Mouse (Mus musculus): ENCODE measurements at regions not wholly inside any gene's neighbourhood (a gene's known extent, or its start where the extent isn't known, plus 50 kb on each side); places are given as distances from the start of the nearest gene placed in this dataset.

DNA sequence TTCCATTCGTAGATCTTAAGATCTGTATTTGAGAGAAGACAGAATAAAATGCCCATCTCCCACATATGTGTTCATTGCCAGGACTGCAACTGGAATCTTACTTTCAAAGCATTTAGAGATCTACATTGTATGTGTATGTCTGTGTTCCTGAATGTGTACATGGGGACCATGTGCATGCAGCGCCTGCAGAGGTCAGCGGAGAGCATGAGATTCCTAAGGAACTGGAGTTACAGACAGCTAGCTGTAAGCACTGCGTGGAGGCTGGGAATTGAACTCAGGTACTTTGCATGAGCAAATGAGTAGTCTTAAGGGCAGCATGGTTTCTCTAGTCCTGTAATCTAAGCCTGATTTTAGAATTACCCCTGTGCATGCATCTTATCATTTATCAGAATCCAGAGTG is 685.5 kb upstream of the Tenm3 start:
- Histone ChIP-seq H3K4me3 (ENCODE audit: low read depth, low read length) (no peak overlapping the region), H3K27me3 (ENCODE audit: control insufficient read depth, insufficient read depth, low read length, poor library complexity, severe bottlenecking) (no peaks in the 10 kb centered on the region; the same call in 1 of the 2 replicates), H3K36me3 (ENCODE audit: control insufficient read depth, insufficient read depth, low read length, poor library complexity, severe bottlenecking) (no peaks in the 10 kb centered on the region), H3K9me3 (replicated peaks; ENCODE audit: control insufficient read depth, insufficient read depth, low read length, poor library complexity, severe bottlenecking) (no peaks in the 10 kb centered on the region; the same call in 1 of the 2 replicates), H3K27ac (ENCODE audit: insufficient read depth, low read length) (no peak overlapping the region), H3K4me1 (ENCODE audit: control insufficient read depth, insufficient read depth, low read length) (no peaks in the 10 kb centered on the region), H3K9ac (ENCODE audit: low read depth, poor library complexity, severe bottlenecking) (no peak overlapping the region)
- TF ChIP-seq POLR2A (IDR thresholded peaks at IDR 0.05; ENCODE audit: insufficient read depth, low read length): no peak
- peak; percentile 50 for TF ChIP-seq CTCF (IDR thresholded peaks at IDR 0.05; ENCODE audit: low read depth, low read length)

DNA sequence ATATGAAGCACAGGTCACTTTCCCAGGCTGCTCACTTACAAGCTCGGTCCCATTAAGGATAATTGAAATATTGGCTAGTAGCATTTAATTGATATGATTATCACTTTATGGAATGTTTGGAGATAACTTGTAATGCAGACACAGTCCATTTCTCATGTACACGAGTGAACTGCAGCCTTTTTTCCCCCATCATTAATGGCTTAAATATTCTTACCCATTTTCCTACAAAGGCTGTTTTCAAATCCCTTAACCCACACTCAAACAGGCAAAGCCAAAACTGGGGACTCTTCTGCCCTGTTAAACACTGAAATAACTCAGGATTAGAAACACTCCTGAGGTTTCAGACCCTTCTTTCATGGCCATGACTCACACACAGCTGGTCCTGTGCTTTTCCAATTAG is 649.2 kb upstream of the Tenm3 start:
- no peaks in the 10 kb centered on the region for H3K4me1 ChIP-seq (ENCODE audit: control insufficient read depth, insufficient read depth, low read length)
- no peak overlapping the region for H3K4me3 ChIP-seq (ENCODE audit: low read depth, low read length)
- H3K9ac ChIP-seq (ENCODE audit: low read depth, poor library complexity, severe bottlenecking): no peak overlapping the region
- H3K27me3 ChIP-seq (ENCODE audit: control insufficient read depth, insufficient read depth, low read length, poor library complexity, severe bottlenecking): no peaks in the 10 kb centered on the region
- TF ChIP-seq CTCF (IDR thresholded peaks at IDR 0.05; ENCODE audit: low read depth, low read length) (no peak), POLR2A (IDR thresholded peaks at IDR 0.05; ENCODE audit: insufficient read depth, low read length) (no peak), EP300 (IDR thresholded peaks at IDR 0.05; ENCODE audit: insufficient read depth, low read depth, low read length) (no peak)
- H3K27ac ChIP-seq (ENCODE audit: insufficient read depth, low read length): no peak overlapping the region
- H3K36me3 ChIP-seq (ENCODE audit: control insufficient read depth, insufficient read depth, low read length, poor library complexity, severe bottlenecking): no peaks in the 10 kb centered on the region
- H3K9me3 ChIP-seq (replicated peaks; ENCODE audit: control insufficient read depth, insufficient read depth, low read length, poor library complexity, severe bottlenecking): no peaks in the 10 kb centered on the region; the same call in 1 of the 2 replicates

DNA sequence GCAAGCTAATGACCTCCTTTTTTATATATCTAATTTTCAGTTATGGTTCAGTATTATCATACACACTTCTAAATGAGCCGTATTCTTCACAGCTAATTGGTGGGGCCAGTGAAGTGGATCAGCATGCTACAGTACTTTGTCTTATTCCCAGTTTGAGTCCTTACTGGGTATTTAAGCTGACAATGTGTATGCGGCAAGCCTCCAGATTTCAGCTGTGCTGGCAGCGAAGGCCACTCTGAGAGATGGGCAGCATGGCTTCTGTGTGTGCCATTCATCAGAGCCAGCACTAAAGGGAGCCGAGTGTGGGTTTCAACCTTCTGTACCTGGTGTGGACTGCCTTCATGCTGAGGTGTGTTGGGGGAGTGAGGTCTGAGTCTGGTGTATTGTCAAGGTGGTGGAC is 641.5 kb upstream of the Tenm3 start:
- H3K4me1 ChIP-seq (ENCODE audit: control insufficient read depth, insufficient read depth, low read length): no peaks in the 10 kb centered on the region
- no peak overlapping the region for H3K27ac ChIP-seq (ENCODE audit: insufficient read depth, low read length)
- no peaks in the 10 kb centered on the region for H3K9me3 ChIP-seq (replicated peaks; ENCODE audit: control insufficient read depth, insufficient read depth, low read length, poor library complexity, severe bottlenecking)
- TF ChIP-seq EP300 (IDR thresholded peaks at IDR 0.05; ENCODE audit: insufficient read depth, low read depth, low read length) (no peak), CTCF (IDR thresholded peaks at IDR 0.05; ENCODE audit: low read depth, low read length) (no peak), POLR2A (IDR thresholded peaks at IDR 0.05; ENCODE audit: insufficient read depth, low read length) (no peak)
- H3K4me3 ChIP-seq (ENCODE audit: low read depth, low read length): no peak overlapping the region
- H3K36me3 ChIP-seq (ENCODE audit: control insufficient read depth, insufficient read depth, low read length, poor library complexity, severe bottlenecking): no peaks in the 10 kb centered on the region
- no peaks in the 10 kb centered on the region for H3K27me3 ChIP-seq (ENCODE audit: control insufficient read depth, insufficient read depth, low read length, poor library complexity, severe bottlenecking)
- H3K9ac ChIP-seq (ENCODE audit: low read depth, poor library complexity, severe bottlenecking): no peak overlapping the region

DNA sequence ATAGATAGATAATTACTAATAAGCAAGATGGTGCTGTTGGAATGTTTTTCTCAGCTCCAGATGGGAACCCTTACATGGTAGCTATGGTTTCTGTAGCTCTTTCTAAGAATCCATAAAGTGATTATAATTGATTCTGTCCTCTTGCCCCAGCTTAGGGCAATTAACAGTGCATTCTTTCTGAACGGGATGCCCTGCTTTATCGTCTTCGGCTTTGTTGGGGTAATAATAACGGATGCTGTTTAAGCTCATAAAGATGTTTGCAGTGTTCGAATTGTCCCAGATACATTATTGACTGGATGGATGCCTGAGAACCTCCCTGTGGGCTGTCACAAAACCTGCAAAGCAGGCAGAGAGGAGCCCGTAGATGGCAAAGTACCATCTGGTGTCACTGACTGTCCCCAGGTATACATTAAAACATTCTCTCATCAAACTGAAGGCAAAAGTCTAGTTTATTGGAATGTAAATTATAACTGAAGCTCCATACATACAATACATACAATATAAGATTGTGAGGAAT is 637.8 kb upstream of the Tenm3 start:
- no peak for TF ChIP-seq POLR2A (IDR thresholded peaks at IDR 0.05; ENCODE audit: insufficient read depth, low read length)
- no peak for TF ChIP-seq EP300 (IDR thresholded peaks at IDR 0.05; ENCODE audit: insufficient read depth, low read depth, low read length)
- TF ChIP-seq CTCF (IDR thresholded peaks at IDR 0.05; ENCODE audit: low read depth, low read length): no peak
- H3K27me3 ChIP-seq (ENCODE audit: control insufficient read depth, insufficient read depth, low read length, poor library complexity, severe bottlenecking): no peaks in the 10 kb centered on the region

DNA sequence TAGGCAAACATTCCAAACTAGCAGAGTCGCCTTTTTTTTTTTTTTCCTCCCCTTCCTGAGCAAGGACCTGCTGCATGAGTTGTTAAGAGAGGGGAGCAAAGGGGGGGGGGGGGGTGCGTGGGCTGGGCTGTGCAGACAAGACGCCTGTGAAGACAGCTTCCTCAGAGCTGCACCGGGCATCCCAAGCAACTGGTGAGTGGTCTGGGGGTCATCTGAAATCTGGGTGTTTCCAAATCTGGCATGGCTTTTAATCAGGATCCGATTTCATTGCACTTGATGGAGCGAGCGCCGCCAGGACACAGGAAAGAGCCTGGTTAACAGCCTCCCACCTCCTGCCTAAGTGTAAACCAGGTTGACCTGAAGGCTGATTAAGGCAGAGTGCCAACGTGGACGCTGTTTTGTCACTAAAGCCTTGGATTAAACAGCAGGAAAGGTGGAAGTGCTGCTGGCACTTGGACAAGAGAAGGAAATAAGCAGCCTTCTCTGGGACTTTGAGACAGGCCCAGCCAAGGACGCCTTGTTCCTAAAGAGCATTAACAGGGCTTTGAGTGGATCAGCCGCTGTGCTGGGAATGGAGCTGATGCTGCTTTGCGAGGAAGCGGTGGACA is 622.3 kb upstream of the Tenm3 start:
- Histone ChIP-seq H3K4me3 (ENCODE audit: low read depth, low read length) (no peak overlapping the region), H3K9me3 (replicated peaks; ENCODE audit: control insufficient read depth, insufficient read depth, low read length, poor library complexity, severe bottlenecking) (no peaks in the 10 kb centered on the region), H3K27ac (ENCODE audit: insufficient read depth, low read length) (no peak overlapping the region), H3K4me1 (ENCODE audit: control insufficient read depth, insufficient read depth, low read length) (no peaks in the 10 kb centered on the region), H3K9ac (ENCODE audit: low read depth, poor library complexity, severe bottlenecking) (no peak overlapping the region), H3K27me3 (ENCODE audit: control insufficient read depth, insufficient read depth, low read length, poor library complexity, severe bottlenecking) (no peaks in the 10 kb centered on the region), H3K36me3 (ENCODE audit: control insufficient read depth, insufficient read depth, low read length, poor library complexity, severe bottlenecking) (no peaks in the 10 kb centered on the region)
- TF ChIP-seq CTCF (IDR thresholded peaks at IDR 0.05; ENCODE audit: low read depth, low read length): no peak
- no peak for TF ChIP-seq POLR2A (IDR thresholded peaks at IDR 0.05; ENCODE audit: insufficient read depth, low read length)
- TF ChIP-seq EP300 (IDR thresholded peaks at IDR 0.05; ENCODE audit: insufficient read depth, low read depth, low read length): no peak

More for the DNA sequence above, 637.8 kb upstream of the Tenm3 start:
- H3K36me3 ChIP-seq (ENCODE audit: control insufficient read depth, insufficient read depth, low read length, poor library complexity, severe bottlenecking): no peaks in the 10 kb centered on the region
- no peaks in the 10 kb centered on the region for H3K4me1 ChIP-seq (ENCODE audit: control insufficient read depth, insufficient read depth, low read length)
- no peak overlapping the region for H3K27ac ChIP-seq (ENCODE audit: insufficient read depth, low read length)
- no peak overlapping the region for H3K9ac ChIP-seq (ENCODE audit: low read depth, poor library complexity, severe bottlenecking)
- H3K4me3 ChIP-seq (ENCODE audit: low read depth, low read length): no peak overlapping the region
- H3K9me3 ChIP-seq (replicated peaks; ENCODE audit: control insufficient read depth, insufficient read depth, low read length, poor library complexity, severe bottlenecking): no peaks in the 10 kb centered on the region

DNA sequence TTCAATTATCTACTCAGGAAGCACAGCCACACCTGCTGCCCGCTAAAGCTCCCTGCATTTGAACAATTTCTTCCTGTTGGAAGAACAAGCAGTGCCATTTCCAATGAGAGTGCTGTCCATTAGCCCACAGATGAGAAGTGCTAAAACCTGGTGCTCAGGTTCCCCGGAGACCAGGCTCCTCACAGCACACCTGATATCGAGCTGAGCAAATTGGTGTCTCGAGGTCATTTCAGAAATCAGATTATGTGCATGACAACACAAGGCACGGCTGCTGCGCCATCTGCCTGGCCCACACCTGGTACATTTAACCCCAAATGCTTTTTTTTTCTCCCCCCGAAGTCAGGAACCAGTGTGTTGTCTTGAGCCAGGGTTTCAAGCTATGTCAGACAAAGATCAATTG is 621.3 kb upstream of the Tenm3 start:
- Histone ChIP-seq H3K4me1 (ENCODE audit: control insufficient read depth, insufficient read depth, low read length) (no peaks in the 10 kb centered on the region), H3K4me3 (ENCODE audit: low read depth, low read length) (no peak overlapping the region), H3K9me3 (replicated peaks; ENCODE audit: control insufficient read depth, insufficient read depth, low read length, poor library complexity, severe bottlenecking) (no peaks in the 10 kb centered on the region), H3K36me3 (ENCODE audit: control insufficient read depth, insufficient read depth, low read length, poor library complexity, severe bottlenecking) (no peaks in the 10 kb centered on the region), H3K27ac (ENCODE audit: insufficient read depth, low read length) (no peak overlapping the region), H3K9ac (ENCODE audit: low read depth, poor library complexity, severe bottlenecking) (no peak overlapping the region), H3K27me3 (ENCODE audit: control insufficient read depth, insufficient read depth, low read length, poor library complexity, severe bottlenecking) (no peaks in the 10 kb centered on the region)
- TF ChIP-seq CTCF (IDR thresholded peaks at IDR 0.05; ENCODE audit: low read depth, low read length): no peak
- TF ChIP-seq EP300 (IDR thresholded peaks at IDR 0.05; ENCODE audit: insufficient read depth, low read depth, low read length): no peak
- TF ChIP-seq POLR2A (IDR thresholded peaks at IDR 0.05; ENCODE audit: insufficient read depth, low read length): no peak
